Mouse (Mus musculus) myocyte (in vitro differentiated cells): ENCODE measurements around the gene Emx2.

Experiments
- POLR2A ChIP-seq: IDR thresholded peaks from one replicate; pipeline ENCODE4 v1.6.1; 2011; ENCODE audit warnings: low read depth, mild to moderate bottlenecking, control low read depth, moderate library complexity; ENCODE audit not compliant: insufficient read length
- USF1 ChIP-seq: IDR thresholded peaks from one replicate; pipeline ENCODE4 v1.6.1; 2011; ENCODE audit warnings: low read depth, mild to moderate bottlenecking, control low read depth, moderate library complexity

DNA sequence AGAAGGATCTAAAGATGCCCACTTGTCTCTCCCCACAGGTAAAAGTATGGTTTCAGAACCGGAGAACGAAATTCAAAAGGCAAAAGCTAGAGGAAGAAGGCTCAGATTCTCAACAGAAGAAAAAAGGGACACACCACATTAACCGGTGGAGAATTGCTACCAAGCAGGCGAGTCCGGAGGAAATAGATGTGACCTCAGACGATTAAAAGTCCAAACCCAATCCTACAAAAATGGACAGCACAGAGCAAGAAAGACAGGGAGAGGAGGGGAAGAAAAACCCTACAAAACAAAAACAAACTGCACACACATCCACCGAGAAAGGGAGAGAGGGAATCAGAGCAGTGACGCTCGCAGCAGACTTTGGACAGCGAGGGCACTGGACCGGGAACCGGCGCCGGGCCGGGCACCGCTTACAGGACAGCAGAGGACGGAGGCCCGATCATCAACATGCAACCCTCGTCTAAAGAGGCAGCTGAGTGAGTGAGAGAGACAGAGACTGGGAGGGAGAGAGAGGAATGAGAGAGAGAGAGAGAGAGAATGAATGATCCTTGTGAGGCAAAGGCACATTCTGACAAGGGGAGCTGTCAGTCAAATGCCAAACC is 5.8 kb downstream of the Emx2 start:
- TF ChIP-seq POLR2A (no peak), USF1 (no peak)
